Mouse (Mus musculus): ENCODE measurements around the gene Arhgap10. TPM values are rescaled to one million over a fixed set of nuclear protein-coding genes. Genes with fewer than 3 reads are reported as not detected.

The Arhgap10 gene
- polyA plus RNA-seq, 1 experiment: 22.4 TPM

DNA sequence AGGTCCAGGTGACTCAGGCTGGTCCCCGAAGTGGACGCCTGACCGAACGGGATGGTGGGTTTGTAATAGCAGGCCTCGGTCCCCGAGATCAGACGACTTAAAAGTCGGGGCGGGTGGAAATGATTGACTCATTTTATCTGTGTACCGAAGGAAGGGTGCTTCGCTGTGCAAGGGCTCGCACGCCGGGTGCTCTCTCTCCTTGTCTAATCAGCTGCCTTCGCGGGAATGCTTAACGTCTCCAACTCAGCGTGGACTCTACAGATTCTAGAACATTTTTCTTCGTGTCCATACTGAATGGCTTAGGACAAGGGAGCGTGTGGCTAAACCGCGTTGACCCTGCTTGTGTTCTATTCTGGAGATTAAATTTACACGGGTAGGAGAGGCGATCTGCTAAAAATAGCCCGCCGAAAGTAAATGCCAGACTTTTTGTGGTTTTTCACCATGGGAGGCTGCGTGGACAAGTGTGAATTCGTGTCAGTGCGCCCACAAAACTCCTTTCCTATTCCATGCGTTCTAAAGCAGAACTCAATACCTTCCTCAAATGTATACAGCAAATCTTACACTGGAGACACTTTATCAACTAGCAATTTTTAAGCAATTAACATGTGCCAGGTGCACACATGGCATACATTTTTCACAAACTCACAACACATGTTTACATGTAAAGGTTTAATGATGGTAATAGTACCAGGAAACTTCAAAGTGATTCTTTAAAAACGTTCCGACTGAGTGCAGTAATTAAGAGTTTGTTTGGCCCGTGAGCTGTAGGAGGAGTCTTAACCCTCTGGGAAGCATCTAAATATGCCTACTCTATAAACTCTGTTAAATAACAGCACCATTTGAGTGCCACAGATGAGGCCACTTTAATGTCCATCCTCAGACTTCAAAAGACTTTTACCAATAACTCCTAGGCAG lies 705 bp upstream of the Arhgap10 start:
- H3K27ac ChIP-seq (ENCODE audit: insufficient read depth, low read length): peak overlapping the region; percentile 27; the same call in 1 of the 2 replicates
- H3K4me3 ChIP-seq (ENCODE audit: insufficient read depth, low read length): peak overlapping the region; percentile 96
- H3K4me1 ChIP-seq (ENCODE audit: control insufficient read depth, insufficient read depth, low read length): peaks cover 3% of the 10 kb centered on the region
- TF ChIP-seq POLR2A (IDR thresholded peaks at IDR 0.05; ENCODE audit: extremely low read depth, insufficient read depth, low read length) (no peak), CTCF (IDR thresholded peaks at IDR 0.05; ENCODE audit: extremely low read depth, insufficient read depth, low read length) (no peak)

DNA sequence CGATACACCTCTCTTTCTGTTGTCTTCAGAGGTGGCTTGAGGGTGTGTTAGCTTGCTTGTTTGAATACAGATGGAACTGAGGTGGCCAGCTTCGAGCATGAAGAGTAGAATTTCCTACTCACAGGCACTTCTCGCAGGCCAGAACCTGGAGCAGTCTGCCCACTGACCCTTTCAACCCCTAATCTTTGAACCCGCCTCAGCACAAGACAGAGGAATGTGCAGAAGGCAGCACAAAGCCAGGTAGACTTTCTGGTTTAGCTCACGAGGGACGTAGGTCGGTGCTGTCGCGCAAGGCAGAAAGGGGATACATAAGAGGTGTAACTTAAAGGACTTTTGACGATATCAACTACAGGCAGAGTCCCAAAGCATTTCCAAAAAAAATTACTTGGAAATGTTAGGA lies 908 bp downstream of the Arhgap10 start:
- peaks cover 3% of the 10 kb centered on the region for H3K4me1 ChIP-seq (ENCODE audit: control insufficient read depth, insufficient read depth, low read length)
- no peak overlapping the region for H3K27ac ChIP-seq (ENCODE audit: insufficient read depth, low read length)
- peak overlapping the region; percentile 96 for H3K4me3 ChIP-seq (ENCODE audit: insufficient read depth, low read length)
- TF ChIP-seq POLR2A (IDR thresholded peaks at IDR 0.05; ENCODE audit: extremely low read depth, insufficient read depth, low read length) (no peak), CTCF (IDR thresholded peaks at IDR 0.05; ENCODE audit: extremely low read depth, insufficient read depth, low read length) (no peak)

DNA sequence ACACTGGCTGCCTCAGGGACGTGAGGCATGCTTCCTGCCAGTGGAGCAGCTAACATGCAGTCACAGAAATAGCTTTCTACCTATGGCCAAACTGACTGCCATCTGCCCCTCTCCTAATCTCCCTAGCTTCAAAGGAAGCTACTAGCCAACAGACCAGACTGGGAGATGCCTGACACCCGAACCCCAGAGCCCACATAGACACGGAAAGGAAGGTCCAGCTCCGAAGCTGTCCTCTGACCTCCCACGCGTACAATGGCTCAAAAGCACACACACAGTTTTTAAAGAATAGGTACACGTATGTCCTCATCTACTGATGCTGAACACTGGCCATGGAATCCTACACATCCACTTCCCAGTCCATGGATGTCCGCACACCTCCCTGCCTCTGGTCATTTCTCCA lies 2.0 kb downstream of the Arhgap10 start:
- Histone ChIP-seq H3K27ac (ENCODE audit: insufficient read depth, low read length) (no peak overlapping the region), H3K4me1 (ENCODE audit: control insufficient read depth, insufficient read depth, low read length) (peaks cover 3% of the 10 kb centered on the region), H3K4me3 (ENCODE audit: insufficient read depth, low read length) (peak overlapping the region; percentile 15; the same call in 1 of the 2 replicates)
- no peak for TF ChIP-seq POLR2A (IDR thresholded peaks at IDR 0.05; ENCODE audit: extremely low read depth, insufficient read depth, low read length)
- no peak for TF ChIP-seq CTCF (IDR thresholded peaks at IDR 0.05; ENCODE audit: extremely low read depth, insufficient read depth, low read length)

DNA sequence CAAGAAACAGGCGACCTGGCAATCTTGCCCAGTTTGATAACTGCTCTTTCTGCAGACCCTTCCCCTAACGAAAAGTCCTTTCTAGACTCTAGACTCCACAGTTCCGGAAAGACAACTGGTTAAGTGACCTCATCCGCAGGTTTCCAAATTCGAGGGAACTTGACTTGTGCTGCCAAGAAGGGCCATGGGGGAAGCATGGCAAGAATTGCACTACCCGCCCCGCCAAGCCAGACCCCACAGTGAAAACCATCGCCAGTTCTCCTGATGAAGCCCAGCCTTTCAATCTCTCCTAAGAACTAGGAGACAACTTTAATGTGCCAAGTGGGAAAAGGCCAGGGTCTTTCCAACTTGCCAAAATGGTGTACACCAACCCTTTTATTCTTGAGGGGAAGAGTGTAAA lies 2.6 kb downstream of the Arhgap10 start:
- Histone ChIP-seq H3K4me3 (ENCODE audit: insufficient read depth, low read length) (no peak overlapping the region), H3K4me1 (ENCODE audit: control insufficient read depth, insufficient read depth, low read length) (peaks cover 3% of the 10 kb centered on the region), H3K27ac (ENCODE audit: insufficient read depth, low read length) (no peak overlapping the region)
- no peak for TF ChIP-seq POLR2A (IDR thresholded peaks at IDR 0.05; ENCODE audit: extremely low read depth, insufficient read depth, low read length)
- TF ChIP-seq CTCF (IDR thresholded peaks at IDR 0.05; ENCODE audit: extremely low read depth, insufficient read depth, low read length): no peak

DNA sequence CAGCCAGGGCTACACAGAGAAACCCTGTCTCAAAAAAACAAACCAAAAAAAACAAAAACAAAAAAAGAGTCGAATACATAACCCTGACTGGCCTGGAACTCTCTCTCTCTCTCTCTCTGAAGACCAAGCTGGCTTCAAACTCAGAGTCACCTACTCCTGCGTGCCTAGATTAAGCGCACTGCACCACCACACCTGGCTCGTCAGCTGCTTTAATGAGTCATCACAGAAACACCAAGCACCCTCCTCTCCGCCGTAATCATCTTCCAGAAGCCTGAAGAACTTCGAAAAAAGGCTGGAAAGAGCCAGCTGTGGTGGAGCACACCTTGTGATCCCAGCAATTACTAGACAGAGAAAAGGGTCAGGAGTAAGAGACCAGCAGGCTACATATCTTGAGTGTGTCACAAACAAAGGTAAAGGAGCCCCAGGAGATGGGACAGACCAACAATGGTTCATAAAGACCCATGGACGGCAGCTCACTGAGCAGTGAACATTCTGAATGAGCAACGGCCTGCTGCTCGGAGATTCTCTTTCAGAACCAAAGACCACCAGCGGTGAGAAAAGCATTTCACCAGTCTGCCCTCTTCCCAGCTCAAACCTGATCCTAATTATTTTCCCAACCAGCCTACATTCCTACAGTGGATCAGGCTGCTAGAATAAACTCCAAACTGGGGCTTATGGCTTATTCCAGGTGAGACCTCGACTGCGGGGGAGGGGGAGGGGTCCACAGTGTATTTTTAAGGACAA lies 5.8 kb downstream of the Arhgap10 start:
- Histone ChIP-seq H3K27ac (ENCODE audit: insufficient read depth, low read length) (no peak overlapping the region), H3K4me1 (ENCODE audit: control insufficient read depth, insufficient read depth, low read length) (peaks cover 3% of the 10 kb centered on the region), H3K4me3 (ENCODE audit: insufficient read depth, low read length) (no peak overlapping the region)
- no peak for TF ChIP-seq POLR2A (IDR thresholded peaks at IDR 0.05; ENCODE audit: extremely low read depth, insufficient read depth, low read length)
- TF ChIP-seq CTCF (IDR thresholded peaks at IDR 0.05; ENCODE audit: extremely low read depth, insufficient read depth, low read length): no peak

DNA sequence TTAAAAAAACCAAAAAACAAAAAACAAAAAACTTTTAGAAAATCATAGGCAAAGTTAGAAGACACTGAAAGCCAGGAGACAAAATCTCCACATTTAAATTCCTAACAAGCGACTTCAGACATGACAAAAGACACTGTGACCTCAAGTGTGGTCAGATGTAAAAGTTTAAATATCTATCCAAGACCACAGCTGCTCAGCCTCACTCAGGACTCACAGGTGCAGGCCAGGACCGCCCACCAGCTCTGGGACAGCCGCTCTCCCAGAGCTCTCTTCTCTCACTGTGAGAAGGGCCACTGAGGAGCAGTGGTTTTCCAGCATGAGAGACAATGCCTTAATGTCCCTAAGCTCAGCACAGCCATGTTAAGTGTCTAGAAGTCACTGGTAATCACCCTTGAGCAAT lies 7.3 kb downstream of the Arhgap10 start:
- no peak for TF ChIP-seq POLR2A (IDR thresholded peaks at IDR 0.05; ENCODE audit: extremely low read depth, insufficient read depth, low read length)
- no peak for TF ChIP-seq CTCF (IDR thresholded peaks at IDR 0.05; ENCODE audit: extremely low read depth, insufficient read depth, low read length)
- H3K27ac ChIP-seq (ENCODE audit: insufficient read depth, low read length): no peak overlapping the region
- no peaks in the 10 kb centered on the region for H3K4me1 ChIP-seq (ENCODE audit: control insufficient read depth, insufficient read depth, low read length)
- no peak overlapping the region for H3K4me3 ChIP-seq (ENCODE audit: insufficient read depth, low read length)

DNA sequence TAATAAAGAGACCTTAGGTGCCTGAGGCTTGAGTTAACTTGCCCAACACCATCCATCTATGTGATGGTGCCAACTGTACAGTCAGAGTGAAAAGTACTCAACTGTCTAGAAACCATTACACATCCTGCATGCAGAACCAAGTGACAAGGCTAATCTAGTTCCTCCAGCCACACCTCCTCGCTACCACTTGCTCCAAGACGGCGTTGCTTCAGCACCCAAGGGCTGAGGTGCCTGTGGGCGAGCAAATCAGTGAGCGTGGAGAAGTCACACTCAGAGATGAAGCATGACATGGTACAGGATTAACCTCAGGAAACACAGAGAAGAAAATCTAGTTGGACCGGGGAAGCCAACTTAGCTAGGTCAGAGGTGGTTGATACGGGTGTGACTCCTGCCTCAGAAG lies 8.7 kb downstream of the Arhgap10 start:
- Histone ChIP-seq H3K4me3 (ENCODE audit: insufficient read depth, low read length) (no peak overlapping the region), H3K4me1 (ENCODE audit: control insufficient read depth, insufficient read depth, low read length) (no peaks in the 10 kb centered on the region)
- no peak for TF ChIP-seq CTCF (IDR thresholded peaks at IDR 0.05; ENCODE audit: extremely low read depth, insufficient read depth, low read length)
- no peak for TF ChIP-seq POLR2A (IDR thresholded peaks at IDR 0.05; ENCODE audit: extremely low read depth, insufficient read depth, low read length)

GRCm38 (mm10) chr8:77507510-77508035 lies 10.2 kb downstream of the Arhgap10 start:
- no peak overlapping the region for H3K4me3 ChIP-seq (ENCODE audit: insufficient read depth, low read length)
- no peaks in the 10 kb centered on the region for H3K4me1 ChIP-seq (ENCODE audit: control insufficient read depth, insufficient read depth, low read length)
- TF ChIP-seq CTCF (IDR thresholded peaks at IDR 0.05; ENCODE audit: extremely low read depth, insufficient read depth, low read length) (no peak), POLR2A (IDR thresholded peaks at IDR 0.05; ENCODE audit: extremely low read depth, insufficient read depth, low read length) (no peak)
- no peak overlapping the region for H3K27ac ChIP-seq (ENCODE audit: insufficient read depth, low read length)

More for the DNA sequence above, 8.7 kb downstream of the Arhgap10 start:
- H3K27ac ChIP-seq (ENCODE audit: insufficient read depth, low read length): no peak overlapping the region

DNA sequence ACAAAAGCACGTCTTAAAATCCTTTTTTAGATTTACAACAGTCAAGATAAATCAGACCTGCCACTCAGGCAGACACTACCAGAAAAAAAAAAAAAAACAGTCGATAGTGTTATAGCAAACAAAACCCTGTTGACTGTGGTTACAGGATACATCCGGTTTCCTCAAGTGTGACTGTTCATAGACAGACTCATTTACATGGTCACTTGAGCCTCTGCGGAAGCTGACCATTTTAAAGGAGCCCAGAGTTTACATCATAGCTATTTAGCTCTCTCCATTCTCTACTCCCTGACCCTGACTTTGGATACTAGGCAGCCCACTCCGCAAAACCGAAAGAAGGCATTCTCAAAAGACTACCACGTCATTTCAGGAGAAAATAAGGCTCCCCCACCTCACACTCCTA lies 11.2 kb downstream of the Arhgap10 start:
- TF ChIP-seq CTCF (IDR thresholded peaks at IDR 0.05; ENCODE audit: extremely low read depth, insufficient read depth, low read length) (no peak), POLR2A (IDR thresholded peaks at IDR 0.05; ENCODE audit: extremely low read depth, insufficient read depth, low read length) (no peak)
- H3K27ac ChIP-seq (ENCODE audit: insufficient read depth, low read length): no peak overlapping the region
- H3K4me1 ChIP-seq (ENCODE audit: control insufficient read depth, insufficient read depth, low read length): no peaks in the 10 kb centered on the region
- H3K4me3 ChIP-seq (ENCODE audit: insufficient read depth, low read length): no peak overlapping the region
